Mouse (Mus musculus): ENCODE results near the gene Rasef.

- no peak for TF ChIP-seq CTCF (IDR thresholded peaks at IDR 0.05; ENCODE audit: low read depth)
- TF ChIP-seq EP300 (IDR thresholded peaks at IDR 0.05; ENCODE audit: low read depth): no peak
These were observed 22.6 kb downstream of the Rasef start for GRCm38 (mm10) chr4:73768156-73768555.

All from heart, postnatal 0 days (tissue).